Mouse (Mus musculus): ENCODE results near the gene Nup107. TPM values are rescaled to one million over a fixed set of nuclear protein-coding genes. Genes with fewer than 3 reads are reported as not detected.
"Not testable (repeated sequence)": the region's sequence is repeated elsewhere in the genome, so short reads cannot be mapped to it uniquely, and the experiment has no call there.

Gene Nup107
- total RNA-seq, 2 experiments from 2014 or later: 7.8 to 9.5 TPM

DNA sequence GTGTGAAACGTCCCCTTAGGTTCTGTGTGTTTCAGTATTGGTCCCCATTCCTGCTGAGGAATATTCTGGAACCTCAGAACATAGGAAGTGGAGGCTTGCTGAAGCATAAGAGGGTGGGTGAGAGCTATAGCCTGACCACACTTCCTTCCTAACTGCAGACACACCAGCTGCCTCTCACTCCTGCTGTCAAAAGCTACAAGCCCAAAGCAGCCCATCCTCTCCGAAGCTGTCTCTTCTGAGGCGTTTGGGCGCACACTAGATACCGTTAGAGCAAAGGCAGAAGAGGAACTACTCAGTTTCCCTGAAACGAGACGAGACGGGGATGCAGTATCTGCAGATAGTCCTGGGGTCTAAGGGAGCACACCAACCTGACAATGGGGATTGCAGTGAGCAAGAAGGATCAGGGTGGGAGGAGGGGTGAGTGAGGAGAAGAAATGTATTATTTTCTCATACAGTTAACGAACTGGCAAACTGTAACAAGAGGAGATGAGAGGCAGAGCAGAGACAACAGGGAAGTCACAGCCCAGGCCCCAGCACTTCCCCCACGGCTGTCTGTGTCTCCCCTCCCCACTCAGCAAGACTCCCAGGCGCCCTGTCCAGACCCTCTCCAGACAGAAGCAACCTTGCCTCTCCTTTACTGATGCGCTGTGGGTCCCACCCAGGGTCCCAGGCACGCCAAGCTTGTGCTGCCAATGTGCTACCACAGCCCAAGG lies 37.3 kb downstream of the Nup107 start:
- intact Hi-C loops (cut with DNase I): no loop called here
- no peak for DNase-seq

DNA sequence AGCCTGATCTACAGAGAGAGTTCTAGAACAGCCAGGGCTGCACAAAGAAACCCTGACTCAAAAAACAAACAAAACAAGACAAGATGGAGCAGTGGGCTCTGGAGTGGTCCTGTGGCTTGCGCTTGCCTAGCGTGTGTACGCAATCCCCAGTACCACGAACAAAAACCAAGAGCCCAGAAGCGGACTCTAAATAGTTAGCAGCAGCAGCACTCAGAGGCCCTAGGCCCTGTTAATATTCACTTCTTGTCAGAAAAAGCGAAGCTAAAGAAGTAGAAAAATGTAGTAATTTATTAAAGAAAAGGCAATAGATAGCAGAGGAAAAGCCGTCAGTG lies 37.9 kb downstream of the Nup107 start:
- no peak for DNase-seq
- intact Hi-C loops (cut with DNase I): no loop called here

DNA sequence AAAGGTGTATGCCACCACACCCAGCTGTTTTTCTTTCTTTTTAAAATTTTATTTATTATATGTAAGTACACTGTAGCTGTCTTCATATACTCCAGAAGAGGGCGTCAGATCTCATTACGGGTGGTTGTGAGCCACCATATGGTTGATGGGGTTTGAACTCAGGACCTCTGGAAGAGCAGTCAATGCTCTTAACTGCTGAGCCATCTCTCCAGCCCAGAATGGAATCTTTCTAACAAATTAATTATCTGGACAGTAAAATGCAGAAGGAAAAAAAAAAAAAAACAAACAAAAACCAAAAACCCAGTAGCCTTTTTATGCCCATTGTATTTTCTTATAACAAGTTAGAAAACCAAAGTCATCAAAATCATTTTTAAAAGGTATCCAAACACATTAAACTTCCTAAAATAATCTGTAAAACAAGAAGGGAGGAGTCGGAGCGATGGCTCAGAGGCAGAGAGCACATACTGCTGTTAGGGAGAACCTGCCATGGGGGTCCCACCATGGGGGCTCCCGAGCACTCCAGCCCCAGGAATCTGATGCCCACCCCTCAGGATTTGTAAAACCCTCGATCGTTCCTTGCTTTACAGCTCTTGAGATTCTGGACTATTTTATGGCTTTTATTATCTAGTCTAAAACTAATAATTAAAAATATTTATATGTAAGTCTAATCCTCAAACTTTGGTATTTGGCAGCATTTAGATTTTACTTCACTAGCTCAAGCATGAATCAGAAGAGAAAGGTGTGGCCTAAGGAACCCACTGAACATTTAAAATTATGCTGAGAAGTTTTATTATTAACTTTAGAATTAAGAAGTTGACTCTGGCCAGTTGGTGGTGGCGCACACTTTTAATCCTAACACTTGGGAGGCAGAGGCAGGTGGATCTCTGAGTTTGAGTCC lies 38.5 kb downstream of the Nup107 start:
- no peak for DNase-seq
- intact Hi-C loops (cut with DNase I): no loop called here

DNA sequence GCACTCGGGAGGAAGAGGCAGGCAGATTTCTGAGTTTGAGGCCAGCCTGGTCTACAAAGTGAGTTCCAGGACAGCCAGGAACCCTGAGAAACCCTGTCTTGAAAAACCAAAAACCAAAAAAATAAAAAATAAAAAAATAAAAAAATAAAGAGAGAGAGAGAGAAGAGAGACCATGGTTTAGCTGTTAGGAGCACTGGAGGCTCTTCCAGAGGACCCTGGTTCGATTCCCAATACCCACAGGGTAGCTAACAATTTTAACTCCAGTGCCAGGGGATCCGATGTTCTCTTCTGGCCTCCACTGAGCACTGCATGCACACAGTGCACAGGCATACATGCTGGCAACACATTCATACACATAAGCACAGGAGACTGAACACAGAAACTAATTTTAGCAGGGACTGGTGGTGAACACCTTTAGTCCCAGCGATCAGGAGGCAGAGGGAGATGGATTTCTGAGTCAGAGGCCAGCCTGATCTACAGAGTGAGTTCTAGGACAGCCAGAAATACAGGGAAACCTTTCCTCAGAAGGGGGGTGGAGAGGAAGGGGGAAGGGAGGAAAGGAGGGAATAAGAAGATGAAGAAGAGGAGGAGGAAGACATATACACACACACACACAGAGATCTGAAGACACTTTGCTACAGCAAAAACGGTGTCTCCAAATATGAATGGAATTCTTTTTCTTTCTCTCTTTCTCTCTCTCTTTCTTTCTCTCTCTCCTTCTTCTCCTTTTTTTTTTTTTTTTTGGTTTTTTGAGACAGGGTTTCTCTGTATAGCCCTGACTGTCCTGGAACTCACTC lies 39.5 kb downstream of the Nup107 start:
- intact Hi-C loops (cut with DNase I): no loop called here
- no peak for DNase-seq

GRCm38 (mm10) chr10:117752304-117752821 lies 40.1 kb downstream of the Nup107 start:
- no peak for DNase-seq
- intact Hi-C loops (cut with DNase I): no loop called here

- no peak for DNase-seq
- intact Hi-C loops (cut with DNase I): no loop called here
These were observed 40.8 kb downstream of the Nup107 start for GRCm38 (mm10) chr10:117751744-117752143.

DNA sequence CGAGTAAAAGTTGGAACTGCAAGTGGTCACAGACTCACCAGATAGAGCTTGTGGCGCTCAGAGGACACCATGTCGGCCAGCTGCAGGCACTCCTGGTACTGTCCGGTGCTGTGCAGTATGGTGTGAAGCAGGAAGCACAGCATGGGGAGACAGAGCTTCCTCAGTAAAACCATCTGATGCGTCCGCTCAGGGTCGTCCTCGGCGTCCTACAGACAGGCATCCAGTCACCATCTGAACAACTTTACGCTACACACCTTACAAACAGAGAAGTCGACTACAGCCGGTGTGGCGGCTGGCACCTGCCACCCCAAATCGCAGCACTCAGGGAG lies 41.3 kb downstream of the Nup107 start:
- intact Hi-C loops (cut with DNase I): no loop called here
- no peak for DNase-seq

DNA sequence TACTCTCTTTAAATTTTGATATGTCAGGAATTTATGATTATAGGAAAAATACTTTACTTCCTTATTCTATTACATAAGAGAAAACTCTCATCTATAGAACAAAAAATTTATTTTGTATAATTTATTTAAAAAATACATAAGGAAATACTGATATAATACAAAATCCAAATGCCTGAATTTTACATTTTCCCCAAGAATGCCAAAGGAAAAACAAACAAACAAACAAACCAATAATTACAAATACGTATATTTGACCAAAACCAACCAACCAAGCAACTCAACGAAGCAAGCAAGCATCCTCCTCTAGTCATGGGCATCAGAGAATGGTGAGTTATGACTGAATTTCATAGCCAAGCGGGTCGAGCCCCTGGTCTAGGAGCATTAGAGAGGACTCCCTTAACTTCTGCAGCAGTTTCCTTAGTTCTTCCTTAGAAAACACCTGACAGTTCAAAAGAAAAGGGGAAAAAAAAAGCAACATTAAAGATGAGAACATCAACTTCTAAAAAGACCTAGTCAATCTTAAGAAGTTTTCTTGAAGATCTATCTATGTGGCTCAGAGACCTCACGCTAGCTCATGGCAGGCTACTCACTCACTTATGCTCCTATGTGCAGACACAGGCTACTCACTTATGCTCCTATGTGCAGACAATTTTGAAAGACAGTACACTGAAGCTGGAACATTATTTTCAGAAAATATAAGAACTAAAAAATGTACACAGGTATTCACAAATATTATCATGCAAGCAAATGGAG lies 41.8 kb downstream of the Nup107 start:
- intact Hi-C loops (cut with DNase I): no loop called here
- no peak for DNase-seq

- no peak for DNase-seq
- intact Hi-C loops (cut with DNase I): no loop called here
These were observed 42.6 kb downstream of the Nup107 start for GRCm38 (mm10) chr10:117749787-117750343.

DNA sequence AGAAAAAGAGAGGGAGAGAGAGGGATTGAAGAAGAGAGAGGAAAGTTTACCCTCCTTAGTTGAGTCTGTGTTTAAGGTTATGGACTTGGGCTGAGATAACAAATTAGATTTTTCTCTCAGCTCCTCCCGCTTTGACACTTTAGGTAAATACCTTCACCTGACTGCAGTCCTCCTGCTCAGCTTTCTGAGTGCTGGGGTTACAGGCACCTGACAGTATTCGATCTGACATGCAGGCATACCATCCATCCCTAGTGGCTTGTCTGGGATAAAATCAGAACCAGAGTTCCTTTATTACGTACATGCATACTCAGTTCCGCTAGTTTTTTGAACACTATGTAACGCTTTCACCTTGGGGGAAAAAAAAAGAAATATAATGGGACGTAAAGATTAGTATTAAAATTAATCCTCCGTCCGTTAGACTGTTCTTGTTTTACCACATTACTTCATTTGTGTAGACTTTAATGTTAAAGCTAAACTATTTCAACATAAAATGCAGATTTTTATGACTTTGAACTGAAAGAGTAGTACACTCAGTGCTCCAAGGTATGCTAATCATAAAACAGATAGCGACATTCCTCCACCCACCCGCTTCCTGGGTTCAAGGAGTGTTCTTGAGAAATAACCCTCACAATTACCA lies 43.3 kb downstream of the Nup107 start:
- no peak for DNase-seq
- intact Hi-C loops (cut with DNase I): no loop called here

GRCm38 (mm10) chr10:117748276-117749049 lies 44.0 kb downstream of the Nup107 start:
- no peak for DNase-seq
- intact Hi-C loops (cut with DNase I): no loop called here

GRCm38 (mm10) chr10:117747711-117748110 lies 44.8 kb downstream of the Nup107 start:
- intact Hi-C loops (cut with DNase I): no loop called here
- no peak for DNase-seq

DNA sequence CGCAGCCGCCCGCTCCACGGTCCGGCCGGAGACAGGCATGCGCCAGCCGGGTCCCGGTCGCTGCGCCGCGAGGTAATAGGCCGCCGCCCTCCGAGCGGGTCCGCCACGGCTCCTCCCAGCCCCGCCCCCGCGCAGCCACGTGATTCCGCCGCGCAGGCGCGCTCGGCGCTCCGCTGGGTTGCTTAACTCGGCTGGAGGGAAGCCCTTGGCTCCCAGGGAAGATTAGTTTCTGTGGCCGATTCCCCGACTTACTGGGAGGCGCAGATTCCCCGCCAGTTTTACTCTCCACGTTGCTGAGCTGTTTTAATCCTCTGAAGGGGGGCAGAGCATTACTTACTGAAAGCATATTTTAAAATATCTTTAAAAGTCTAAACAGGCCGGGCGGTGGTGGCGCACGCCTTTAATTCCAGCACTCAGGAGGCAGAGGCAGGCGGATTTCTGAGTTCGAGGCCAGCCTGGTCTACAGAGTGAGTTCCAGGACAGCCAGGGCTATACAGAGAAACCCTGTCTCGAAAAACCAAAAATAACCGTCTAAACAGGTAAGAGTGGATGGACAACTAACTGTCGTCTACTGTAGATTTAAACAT lies 46.1 kb downstream of the Nup107 start, which contains the start of gene Slc35e3:
Slc35e3 (minus strand) TSS at position 69 of the 587 bp plus-strand sequence.
- intact Hi-C loops (cut with DNase I): no loop called here
- peak; percentile 99 for DNase-seq

- intact Hi-C loops (cut with DNase I): not testable (repeated sequence)
- DNase-seq: peak in 1 of 2 experiments; percentile 14
These were observed 46.8 kb downstream of the Nup107 start for GRCm38 (mm10) chr10:117745570-117746296.

- DNase-seq: no peak
- intact Hi-C loops (cut with DNase I): no loop called here
These were observed 48.6 kb downstream of the Nup107 start for GRCm38 (mm10) chr10:117743917-117744316.

- DNase-seq: no peak
- intact Hi-C loops (cut with DNase I): no loop called here
These were observed 49.3 kb downstream of the Nup107 start for GRCm38 (mm10) chr10:117743182-117743581.

- intact Hi-C loops (cut with DNase I): no loop called here
- no peak for DNase-seq
These were observed 49.9 kb downstream of the Nup107 start for GRCm38 (mm10) chr10:117742618-117743017.
